16 mouse cellular contexts compared by ENCODE assay signal in genomic region chr7:34392335-34392734, GRCm38 (mm10). TPM values are rescaled to one million over a fixed set of nuclear protein-coding genes. Genes with fewer than 3 reads are reported as not detected.
DNase-seq lines count a peak whose midpoint lies in the region; ATAC-seq and TF ChIP-seq lines count a peak whose summit lies in the region.
"Had no signal": no experiment of that assay in that cellular context is flagged by ENCODE, and none has a peak within 500 bp of the region (broad histone marks: within the 10 kb centered on the region; RNA-seq: fewer than 3 reads in every experiment).

No protein-coding gene starts in this region.

- H3K4me3 ChIP-seq in kidney, postnatal 0 days (replicated peaks; ENCODE audit: low read depth, low read length): no peak overlapping the region
- no peak overlapping the region for H3K4me3 ChIP-seq in midbrain, postnatal 0 days (ENCODE audit: low read depth, low read length)
- no peak overlapping the region for H3K4me3 ChIP-seq in midbrain, embryonic 15.5 days
- H3K4me3 ChIP-seq: embryonic facial prominence, embryonic 12.5 days; hindbrain, embryonic 15.5 days; limb, embryonic 15.5 days had no signal

- no peaks in the 10 kb centered on the region for H3K27me3 ChIP-seq in kidney, postnatal 0 days (ENCODE audit: insufficient read depth, low read length)
- H3K27me3 ChIP-seq in midbrain, postnatal 0 days (ENCODE audit: insufficient read depth, low read length): no peaks in the 10 kb centered on the region
- no peaks in the 10 kb centered on the region for H3K27me3 ChIP-seq in midbrain, embryonic 15.5 days (replicated peaks)
- H3K27me3 ChIP-seq: embryonic facial prominence, embryonic 12.5 days; hindbrain, embryonic 15.5 days; limb, embryonic 15.5 days had no signal

- TF ChIP-seq CTCF in kidney, postnatal 0 days (IDR thresholded peaks at IDR 0.05; ENCODE audit: low read depth): peak; percentile 40; the same call in 1 of the 2 replicates
- peak; percentile 31 for TF ChIP-seq CTCF in midbrain, postnatal 0 days (IDR thresholded peaks at IDR 0.05)

- peak; percentile 32 for DNase-seq in cerebellum, adult 11-12 months
- no peak for DNase-seq in kidney, postnatal 0 days (ENCODE audit: low spot score)
- no peak for DNase-seq in kidney, adult 9 months
- no peak for DNase-seq in midbrain, postnatal 0 days (ENCODE audit: low spot score)
- DNase-seq in naive thymus-derived CD4-positive, alpha-beta T cell, adult 2 months (ENCODE audit: low read depth): peak; percentile 50
- DNase-seq in right cerebral cortex, postnatal 4 days: no peak
- DNase-seq: kidney, postnatal 14 days; right cerebral cortex, adult 18-20 months; thymus, postnatal 14 days had no signal

- H3K9me3 ChIP-seq in kidney, postnatal 0 days (replicated peaks; ENCODE audit: low read length): no peaks in the 10 kb centered on the region
- no peaks in the 10 kb centered on the region for H3K9me3 ChIP-seq in midbrain, postnatal 0 days (ENCODE audit: low read length)
- no peaks in the 10 kb centered on the region for H3K9me3 ChIP-seq in midbrain, embryonic 15.5 days
- H3K9me3 ChIP-seq: embryonic facial prominence, embryonic 12.5 days; hindbrain, embryonic 15.5 days; limb, embryonic 15.5 days had no signal

- no peak overlapping the region for H3K4me2 ChIP-seq in kidney, postnatal 0 days (ENCODE audit: low read length)
- no peak overlapping the region for H3K4me2 ChIP-seq in midbrain, postnatal 0 days (ENCODE audit: low read depth, low read length, poor library complexity, severe bottlenecking)
- H3K4me2 ChIP-seq in midbrain, embryonic 15.5 days: no peak overlapping the region
- H3K4me2 ChIP-seq: embryonic facial prominence, embryonic 12.5 days; hindbrain, embryonic 15.5 days; limb, embryonic 15.5 days had no signal

- H3K9ac ChIP-seq in kidney, postnatal 0 days (ENCODE audit: low read depth, low read length): no peak overlapping the region
- no peak overlapping the region for H3K9ac ChIP-seq in midbrain, postnatal 0 days (replicated peaks; ENCODE audit: low read length, poor library complexity, severe bottlenecking)
- no peak overlapping the region for H3K9ac ChIP-seq in midbrain, embryonic 15.5 days
- H3K9ac ChIP-seq: embryonic facial prominence, embryonic 12.5 days; hindbrain, embryonic 15.5 days; limb, embryonic 15.5 days had no signal

- H3K27ac ChIP-seq in kidney, postnatal 0 days: no peak overlapping the region
- H3K27ac ChIP-seq in midbrain, postnatal 0 days (ENCODE audit: low read depth, low read length): no peak overlapping the region
- no peak overlapping the region for H3K27ac ChIP-seq in midbrain, embryonic 15.5 days
- H3K27ac ChIP-seq: embryonic facial prominence, embryonic 12.5 days; hindbrain, embryonic 15.5 days; limb, embryonic 15.5 days; macrophage had no signal

- WGBS in kidney, postnatal 0 days: 69% methylated on average over 4 of the region's 4 CpGs
- WGBS in midbrain, postnatal 0 days: 72% methylated on average over 4 of the region's 4 CpGs
- WGBS in midbrain, embryonic 15.5 days: 72% methylated on average over 4 of the region's 4 CpGs

- H3K36me3 ChIP-seq in kidney, postnatal 0 days (ENCODE audit: insufficient read depth, low read length): no peaks in the 10 kb centered on the region
- H3K36me3 ChIP-seq in midbrain, postnatal 0 days (ENCODE audit: insufficient read depth, low read length): no peaks in the 10 kb centered on the region
- H3K36me3 ChIP-seq in midbrain, embryonic 15.5 days (replicated peaks): no peaks in the 10 kb centered on the region
- H3K36me3 ChIP-seq: embryonic facial prominence, embryonic 12.5 days; hindbrain, embryonic 15.5 days; limb, embryonic 15.5 days had no signal

- H3K4me1 ChIP-seq in kidney, postnatal 0 days (replicated peaks; ENCODE audit: insufficient read depth, low read length): 0 out of 2 replicates have a peak, but pooled peaks cover 2% of the 10 kb centered on the region
- peaks cover 13% of the 10 kb centered on the region; the same call in 1 of the 2 replicates for H3K4me1 ChIP-seq in midbrain, postnatal 0 days (ENCODE audit: insufficient read depth, low read length)
- peaks cover 24% of the 10 kb centered on the region for H3K4me1 ChIP-seq in midbrain, embryonic 15.5 days

- no peak for ATAC-seq in cerebellum, adult (ENCODE audit: insufficient number of reproducible peaks, low FRiP score, low TSS enrichment)
- ATAC-seq in kidney, postnatal 0 days (replicated peaks; ENCODE audit: low FRiP score, low read depth): no peak
- no peak for ATAC-seq in midbrain, postnatal 0 days (ENCODE audit: low FRiP score)
- no peak for ATAC-seq in midbrain, embryonic 15.5 days (replicated peaks)
- ATAC-seq: midbrain, embryonic 16.5 days had no signal

RNA-seq across cellular contexts. Expression of gene Lsm14a, which starts 0.8 kb away (rescaled TPM):
- polyA plus RNA-seq in kidney, postnatal 0 days (2015; fragmentation: Nextera tagmentation; extraction: Ambion mirVana): 78.7 and 82.0 TPM in 2 replicates
- total RNA-seq in midbrain, postnatal 0 days (2014; rRNA removed): 41.8 and 50.4 TPM in 2 replicates
- polyA plus RNA-seq in midbrain, postnatal 0 days (2015; fragmentation: Nextera tagmentation; extraction: Ambion mirVana): 35.6 and 39.0 TPM in 2 replicates
- polyA plus RNA-seq in midbrain, embryonic 15.5 days (2015; fragmentation: Nextera tagmentation; extraction: Ambion mirVana): 59.3 and 63.4 TPM in 2 replicates

Comparison
In these comparisons a context has a peak if more than half of its experiments do, and no peak if none do; other contexts are left out.
1. DNase-seq: peak in cerebellum, adult 11-12 months (single experiment) and naive thymus-derived CD4-positive, alpha-beta T cell, adult 2 months (single experiment); none in kidney, postnatal 0 days (single experiment), kidney, adult 9 months (single experiment), midbrain, postnatal 0 days (single experiment) and right cerebral cortex, postnatal 4 days (single experiment).